Mouse (Mus musculus) liver, embryonic 12.5 days (tissue): ENCODE measurements around the gene Pcgf1. TPM values are rescaled to one million over a fixed set of nuclear protein-coding genes. Genes with fewer than 3 reads are reported as not detected.

Experiments
- ATAC-seq: fragments of 200-750 bp; cut with Nextera tagmentation; 2 replicates; pipeline ENCODE4 v1.8.0; 2017; ENCODE audit warnings: moderate number of reproducible peaks, mild to moderate bottlenecking, moderate library complexity
- H3K27ac ChIP-seq: fragments of 300-500 bp; sonication (generic); 2 replicates; pipeline ENCODE4 v1.5.1; 2016; ENCODE audit warnings: mild to moderate bottlenecking
- H3K27me3 ChIP-seq: fragments of 300-500 bp; sonication (generic); replicated peaks from 2 replicates; pipeline ENCODE4 v1.6.1; 2016; ENCODE audit warnings: mild to moderate bottlenecking, moderate library complexity
- H3K36me3 ChIP-seq: fragments of 300-500 bp; sonication (generic); 2 replicates; pipeline ENCODE4 v1.6.1; 2016; ENCODE audit warnings: mild to moderate bottlenecking, moderate library complexity
- H3K4me1 ChIP-seq: fragments of 300-500 bp; sonication (generic); 2 replicates; pipeline ENCODE4 v1.6.1; 2016
- H3K4me2 ChIP-seq: fragments of 300-500 bp; sonication (generic); 2 replicates; pipeline ENCODE4 v1.6.1; 2016; ENCODE audit warnings: mild to moderate bottlenecking, moderate library complexity
- H3K4me3 ChIP-seq: fragments of 300-500 bp; sonication (generic); 2 replicates; pipeline ENCODE4 v1.5.1; 2016; ENCODE audit warnings: mild to moderate bottlenecking, moderate library complexity
- H3K9ac ChIP-seq: fragments of 300-500 bp; sonication (generic); 2 replicates; pipeline ENCODE4 v1.6.1; 2016; ENCODE audit warnings: mild to moderate bottlenecking, moderate library complexity
- H3K9me3 ChIP-seq: fragments of 300-500 bp; sonication (generic); replicated peaks from 2 replicates; pipeline ENCODE4 v1.6.1; 2016; ENCODE audit warnings: mild to moderate bottlenecking, moderate library complexity
- WGBS: fragments of 180-500 bp; shearing (Covaris S2); methylation state at CpG from one replicate; pipeline ENCODE4 v1.1.7; 2016; ENCODE audit not compliant: insufficient replicate concordance; 5-methylcytosine and 5-hydroxymethylcytosine counted together
- polyA plus RNA-seq: library from polyadenylated mRNA; unstranded; fragments of >200 nt; fragmentation: Nextera tagmentation; extraction: Ambion mirVana; gene quantifications from 2 replicates; pipeline ENCODE4 v1.2.1, GENCODE M21; 2016

Pcgf1 gene
- polyA plus RNA-seq, 1 experiment from 2014 or later: 20.8 TPM

DNA sequence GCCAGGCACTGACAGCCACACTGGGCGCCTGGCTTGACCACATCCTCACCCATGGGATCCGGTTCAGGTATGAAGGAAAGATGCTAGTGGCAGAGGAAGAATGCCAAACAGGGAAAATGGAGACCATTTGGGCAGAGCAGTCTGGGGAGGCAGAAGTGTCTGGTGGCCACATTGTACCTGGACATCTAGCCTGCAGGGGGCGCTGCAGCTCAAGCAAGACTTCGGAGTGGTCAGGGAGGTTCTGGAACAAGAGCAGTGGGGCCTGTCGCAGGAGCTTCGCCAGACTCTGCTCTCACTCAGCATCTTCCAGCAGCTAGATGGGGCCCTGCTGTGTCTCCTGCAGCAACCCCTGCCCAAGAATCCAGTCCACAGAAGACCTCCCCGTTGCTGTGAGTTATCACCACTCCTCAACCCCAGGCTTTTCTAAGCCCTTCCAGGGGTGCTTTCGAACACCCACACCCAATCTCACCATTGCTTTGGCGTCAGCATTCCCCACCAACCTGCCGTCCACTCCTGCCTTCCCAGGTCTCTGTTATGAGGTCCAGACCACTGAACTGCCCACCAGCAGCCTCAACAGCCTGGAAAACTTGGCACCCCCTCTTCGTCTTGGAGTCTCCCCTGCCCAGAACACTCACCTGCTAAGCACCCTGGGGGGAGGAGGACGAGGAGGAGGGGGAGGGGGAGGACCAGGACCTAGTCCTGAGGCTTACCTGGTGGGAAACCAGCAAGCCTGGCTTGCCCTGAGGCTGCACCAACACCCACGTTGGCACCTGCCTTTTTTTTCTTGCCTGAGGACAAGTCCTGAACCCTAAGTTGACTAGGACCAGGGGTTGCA, 30.1 kb downstream of the Pcgf1 start:
- ATAC-seq: peak; percentile 45
- Histone ChIP-seq H3K9me3 (no peaks in the 10 kb centered on the region), H3K4me1 (peaks cover 56% of the 10 kb centered on the region), H3K27me3 (no peaks in the 10 kb centered on the region), H3K4me3 (peak overlapping the region; percentile 78), H3K27ac (peak overlapping the region; percentile 92), H3K4me2 (peak overlapping the region; percentile 80), H3K36me3 (peaks cover 48% of the 10 kb centered on the region), H3K9ac (peak overlapping the region; percentile 93)
- 35% methylated on average over 13 of the region's 13 CpGs for WGBS

- ATAC-seq: peak; percentile 82
- H3K9ac ChIP-seq: peak within 1 kb of the TSS; percentile 93
- no peaks in the 10 kb centered on the region for H3K9me3 ChIP-seq
- peak within 1 kb of the TSS; percentile 92 for H3K27ac ChIP-seq
- peaks cover 42% of the 10 kb centered on the region for H3K36me3 ChIP-seq
- H3K4me1 ChIP-seq: peaks cover 55% of the 10 kb centered on the region
- WGBS: under 1% methylated on average over 76 of the region's 76 CpGs
- peak within 1 kb of the TSS; percentile 80 for H3K4me2 ChIP-seq
- no peaks in the 10 kb centered on the region for H3K27me3 ChIP-seq
- peak within 1 kb of the TSS; percentile 78 for H3K4me3 ChIP-seq
Measured at GRCm38 (mm10) chr6:83108762-83109668, 31.3 kb downstream of the Pcgf1 start, which contains the start of gene Mrpl53. Gene Mrpl53 (plus strand): TSS chr6:83109040.

GRCm38 (mm10) chr6:83111510-83112136, 34.0 kb downstream of the Pcgf1 start:
- no peak for ATAC-seq
- Histone ChIP-seq H3K9ac (no peak overlapping the region), H3K36me3 (peaks cover 25% of the 10 kb centered on the region), H3K27ac (peak overlapping the region; percentile 54), H3K27me3 (no peaks in the 10 kb centered on the region), H3K4me2 (peak overlapping the region; percentile 80; the same call in 1 of the 2 replicates), H3K4me1 (peaks cover 73% of the 10 kb centered on the region), H3K9me3 (no peaks in the 10 kb centered on the region), H3K4me3 (no peak overlapping the region)
- WGBS: 55% methylated on average over 4 of the region's 4 CpGs

DNA sequence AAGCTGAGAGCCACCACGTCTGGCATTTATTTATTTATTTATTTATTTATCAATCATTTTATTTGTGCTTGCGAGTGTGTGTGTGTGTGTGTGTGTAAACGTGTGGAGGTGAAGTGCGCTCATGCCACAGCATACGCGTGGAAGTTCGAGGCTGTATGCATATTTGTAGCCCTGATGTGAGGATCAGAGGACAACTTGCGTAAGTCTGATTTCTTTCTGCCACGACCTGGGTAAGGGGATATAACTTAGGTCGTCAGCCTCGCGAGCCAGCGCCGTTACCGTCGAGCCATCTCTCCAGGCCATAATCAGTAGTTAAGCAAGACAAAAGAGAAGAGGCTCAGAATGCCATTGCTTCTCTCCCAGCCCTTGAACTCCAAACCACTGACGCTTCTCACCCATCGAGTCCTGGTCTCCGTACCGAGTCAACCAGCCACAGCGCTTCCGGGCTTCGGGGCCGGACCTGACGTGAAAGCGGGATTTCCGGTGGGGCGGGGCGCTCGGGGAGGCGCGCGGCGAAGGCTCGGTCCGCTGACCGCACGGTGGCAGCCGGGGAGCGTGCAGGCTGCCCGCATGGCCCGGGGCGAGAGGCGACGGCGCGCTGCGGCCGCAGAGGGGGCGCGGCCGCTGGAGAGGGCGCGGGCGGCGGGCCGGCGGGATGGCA, 37.5 kb downstream of the Pcgf1 start, which contains the start of gene Mogs:
Mogs (plus strand) TSS at position 486 of the 661 bp plus-strand sequence.
- 2% methylated on average over 56 of the region's 58 CpGs for WGBS
- Histone ChIP-seq H3K4me2 (peak within 1 kb of the TSS; percentile 95), H3K4me1 (peaks cover 83% of the 10 kb centered on the region), H3K9ac (peak within 1 kb of the TSS; percentile 96), H3K4me3 (peak within 1 kb of the TSS; percentile 86), H3K27ac (peak within 1 kb of the TSS; percentile 88), H3K36me3 (peaks cover 48% of the 10 kb centered on the region), H3K27me3 (no peaks in the 10 kb centered on the region), H3K9me3 (no peaks in the 10 kb centered on the region)
- ATAC-seq: peak; percentile 91

DNA sequence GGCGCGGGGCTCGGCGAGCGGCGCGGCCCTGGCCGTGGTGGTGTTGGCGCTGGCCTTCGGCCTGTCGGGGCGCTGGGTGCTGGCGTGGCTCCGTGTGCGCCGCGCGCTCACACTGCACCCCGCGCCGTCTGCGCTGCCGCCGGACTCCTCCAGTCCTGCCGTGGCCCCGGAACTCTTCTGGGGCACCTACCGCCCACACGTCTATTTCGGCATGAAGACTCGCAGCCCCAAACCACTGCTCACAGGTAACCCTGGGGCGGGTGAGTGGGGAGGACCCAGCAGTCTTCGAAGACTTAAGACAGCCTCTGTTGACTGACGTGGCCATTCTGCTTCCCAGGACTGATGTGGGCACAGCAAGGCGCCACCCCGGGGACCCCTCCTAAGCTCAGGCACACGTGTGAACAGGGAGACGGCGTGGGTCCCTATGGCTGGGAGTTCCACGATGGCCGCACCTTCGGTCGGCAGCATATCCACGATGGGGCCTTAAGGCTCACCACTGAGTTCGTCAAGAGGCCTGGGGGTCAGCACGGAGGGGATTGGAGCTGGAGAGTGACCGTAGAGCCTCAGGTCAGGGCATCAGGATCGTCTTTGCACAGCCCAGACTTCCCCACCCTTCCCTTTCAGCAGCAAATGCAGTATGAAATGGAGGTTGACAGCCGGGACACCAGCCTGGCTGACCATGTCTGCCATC, 38.2 kb downstream of the Pcgf1 start:
- peaks cover 83% of the 10 kb centered on the region for H3K4me1 ChIP-seq
- under 1% methylated on average over 45 of the region's 48 CpGs for WGBS
- no peaks in the 10 kb centered on the region for H3K27me3 ChIP-seq
- H3K4me3 ChIP-seq: peak overlapping the region; percentile 86
- peak overlapping the region; percentile 96 for H3K9ac ChIP-seq
- peaks cover 41% of the 10 kb centered on the region for H3K36me3 ChIP-seq
- peak overlapping the region; percentile 95 for H3K4me2 ChIP-seq
- peak overlapping the region; percentile 88 for H3K27ac ChIP-seq
- no peaks in the 10 kb centered on the region for H3K9me3 ChIP-seq
- ATAC-seq: peak; percentile 53

- peak overlapping the region; percentile 88 for H3K27ac ChIP-seq
- ATAC-seq: no peak
- peaks cover 77% of the 10 kb centered on the region for H3K4me1 ChIP-seq
Measured at GRCm38 (mm10) chr6:83116373-83117164, 38.9 kb downstream of the Pcgf1 start.

GRCm38 (mm10) chr6:83117165-83117438, 39.4 kb downstream of the Pcgf1 start:
- Histone ChIP-seq H3K9ac (peak overlapping the region; percentile 96; the same call in 1 of the 2 replicates), H3K36me3 (peaks cover 33% of the 10 kb centered on the region), H3K4me2 (peak overlapping the region; percentile 95), H3K9me3 (no peaks in the 10 kb centered on the region), H3K4me3 (no peak overlapping the region), H3K27me3 (no peaks in the 10 kb centered on the region), H3K27ac (peak overlapping the region; percentile 88; the same call in 1 of the 2 replicates), H3K4me1 (peaks cover 73% of the 10 kb centered on the region)
- WGBS: 87% methylated on average over 4 of the region's 4 CpGs
- no peak for ATAC-seq

More at GRCm38 (mm10) chr6:83116373-83117164, 38.9 kb downstream of the Pcgf1 start:
- WGBS: 71% methylated on average over 11 of the region's 11 CpGs
- H3K4me2 ChIP-seq: peak overlapping the region; percentile 95
- peak overlapping the region; percentile 96 for H3K9ac ChIP-seq
- no peaks in the 10 kb centered on the region for H3K9me3 ChIP-seq
- peak overlapping the region; percentile 86 for H3K4me3 ChIP-seq
- no peaks in the 10 kb centered on the region for H3K27me3 ChIP-seq
- H3K36me3 ChIP-seq: peaks cover 34% of the 10 kb centered on the region

GRCm38 (mm10) chr6:83117616-83118015, 39.9 kb downstream of the Pcgf1 start:
- Histone ChIP-seq H3K36me3 (peaks cover 33% of the 10 kb centered on the region), H3K27me3 (no peaks in the 10 kb centered on the region), H3K9ac (no peak overlapping the region), H3K4me2 (peak overlapping the region; percentile 95; the same call in 1 of the 2 replicates), H3K4me3 (no peak overlapping the region), H3K4me1 (peaks cover 74% of the 10 kb centered on the region), H3K27ac (0 out of 2 replicates have a peak overlapping the region, but pooled peaks have one; percentile 42), H3K9me3 (no peaks in the 10 kb centered on the region)
- 85% methylated on average over 13 of the region's 13 CpGs for WGBS
- ATAC-seq: no peak

DNA sequence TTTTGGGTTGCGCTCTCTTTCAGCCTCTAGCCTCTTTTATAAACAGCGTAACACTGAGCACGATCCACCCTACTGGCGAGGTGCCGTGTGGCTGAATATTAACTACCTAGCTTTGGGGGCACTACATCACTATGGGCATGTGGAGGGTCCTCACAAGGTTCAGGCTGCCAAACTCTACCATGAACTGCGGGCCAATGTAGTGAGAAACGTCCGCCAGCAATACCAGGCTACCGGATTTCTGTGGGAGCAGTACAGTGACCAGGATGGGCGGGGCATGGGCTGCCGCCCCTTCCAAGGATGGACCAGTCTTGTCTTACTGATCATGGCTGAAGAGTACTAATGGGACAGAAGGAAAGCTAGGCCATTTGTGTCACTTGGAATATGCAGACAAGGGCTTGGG, 40.7 kb downstream of the Pcgf1 start:
- WGBS: 79% methylated on average over 11 of the region's 11 CpGs
- Histone ChIP-seq H3K9me3 (no peaks in the 10 kb centered on the region), H3K27me3 (no peaks in the 10 kb centered on the region), H3K27ac (peak overlapping the region; percentile 0; the same call in 1 of the 2 replicates), H3K4me1 (peaks cover 80% of the 10 kb centered on the region), H3K4me2 (no peak overlapping the region), H3K4me3 (no peak overlapping the region), H3K9ac (no peak overlapping the region), H3K36me3 (peaks cover 38% of the 10 kb centered on the region)
- no peak for ATAC-seq
